Mouse (Mus musculus): ENCODE results near the gene Cd300lg.

DNA sequence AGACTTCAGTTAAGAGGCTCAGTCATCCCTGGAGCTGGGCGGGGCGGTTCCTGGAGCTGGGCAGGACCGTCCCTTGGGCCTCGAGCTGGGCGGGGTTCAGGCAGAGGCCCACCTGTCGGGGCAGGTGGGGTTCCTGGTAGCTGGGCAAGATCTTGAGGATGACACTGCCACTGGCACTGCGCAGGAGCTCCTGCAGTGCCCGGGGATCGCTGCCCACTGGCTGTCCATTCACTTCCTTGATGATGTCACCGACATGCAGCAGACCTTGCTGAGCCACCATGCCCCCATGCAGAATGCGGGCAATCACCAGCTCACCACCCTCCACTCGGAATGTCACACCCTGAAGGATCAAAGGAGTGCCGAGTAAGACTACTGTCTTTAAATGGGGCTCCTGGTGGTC is 21.8 kb downstream of the Cd300lg start:
- no peak for TF ChIP-seq CTCF (IDR thresholded peaks at IDR 0.05; ENCODE audit: low read depth, low read length)
- no peak for TF ChIP-seq POLR2A (IDR thresholded peaks at IDR 0.05; ENCODE audit: borderline replicate concordance, low read depth, low read length)
